Mouse (Mus musculus): ENCODE data around the gene Oxld1. TPM values are rescaled to one million over a fixed set of nuclear protein-coding genes. Genes with fewer than 3 reads are reported as not detected.

The Oxld1 gene
- total and polyA plus RNA-seq, 2 experiments from 2014 or later: 40.1 to 69.2 TPM

DNA sequence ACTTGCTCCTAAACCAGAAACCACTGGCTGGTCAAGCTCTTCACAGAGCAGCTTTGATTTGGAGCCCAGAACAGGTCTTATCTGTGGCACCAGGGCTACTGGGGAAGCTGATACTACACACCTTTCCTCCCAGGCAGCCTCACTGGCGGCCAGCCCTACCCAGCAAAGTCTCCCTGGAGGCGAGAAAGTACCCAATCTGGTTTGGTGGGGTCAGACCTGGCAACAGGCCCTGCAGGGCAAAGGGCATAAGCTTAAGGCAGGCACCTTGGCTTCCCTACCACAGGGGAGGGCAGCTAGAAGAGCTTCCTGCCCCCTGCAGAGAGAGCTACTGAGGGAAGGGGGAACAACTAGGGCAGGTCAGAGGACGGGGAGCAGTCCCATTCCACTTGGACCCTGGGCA, 42.5 kb upstream of the Oxld1 start:
- H3K36me3 ChIP-seq (replicated peaks; ENCODE audit: control insufficient read depth, insufficient read depth, low read length): peaks cover 33% of the 10 kb centered on the region
- ATAC-seq (ENCODE audit: insufficient read depth, low read depth) (no peak), DNase-seq (ENCODE audit: low spot score) (no peak)
- no peak overlapping the region for H3K4me2 ChIP-seq (ENCODE audit: low read depth, low read length)
- WGBS: 8% methylated on average over 3 of the region's 3 CpGs
- H3K4me1 ChIP-seq (ENCODE audit: control insufficient read depth, insufficient read depth): peaks cover 8% of the 10 kb centered on the region
- H3K27ac ChIP-seq (ENCODE audit: low read depth): no peak overlapping the region
- H3K9ac ChIP-seq (replicated peaks; ENCODE audit: low read depth, low read length): 0 out of 2 replicates have a peak overlapping the region, but pooled peaks have one; percentile 26
- no peaks in the 10 kb centered on the region for H3K9me3 ChIP-seq (replicated peaks; ENCODE audit: control insufficient read depth, low read length)
- no peaks in the 10 kb centered on the region for H3K27me3 ChIP-seq (ENCODE audit: control insufficient read depth, insufficient read depth, low read length)
- no peak for TF ChIP-seq EP300 (IDR thresholded peaks at IDR 0.05; ENCODE audit: low read depth)
- TF ChIP-seq CTCF (IDR thresholded peaks at IDR 0.05; ENCODE audit: low read depth): no peak
- no peak overlapping the region for H3K4me3 ChIP-seq (ENCODE audit: low read depth, low read length)

- WGBS: 78% methylated on average over 6 of the region's 6 CpGs
- H3K4me3 ChIP-seq (ENCODE audit: low read depth, low read length): no peak overlapping the region
- no peak overlapping the region for H3K9ac ChIP-seq (replicated peaks; ENCODE audit: low read depth, low read length)
- H3K27me3 ChIP-seq (ENCODE audit: control insufficient read depth, insufficient read depth, low read length): no peaks in the 10 kb centered on the region
- peaks cover 8% of the 10 kb centered on the region for H3K4me1 ChIP-seq (ENCODE audit: control insufficient read depth, insufficient read depth)
- peaks cover 37% of the 10 kb centered on the region for H3K36me3 ChIP-seq (replicated peaks; ENCODE audit: control insufficient read depth, insufficient read depth, low read length)
- H3K27ac ChIP-seq (ENCODE audit: low read depth): no peak overlapping the region
- TF ChIP-seq EP300 (IDR thresholded peaks at IDR 0.05; ENCODE audit: low read depth) (no peak), CTCF (IDR thresholded peaks at IDR 0.05; ENCODE audit: low read depth) (no peak)
- DNase-seq (ENCODE audit: low spot score) (no peak), ATAC-seq (ENCODE audit: insufficient read depth, low read depth) (no peak)
- no peak overlapping the region for H3K4me2 ChIP-seq (ENCODE audit: low read depth, low read length)
- H3K9me3 ChIP-seq (replicated peaks; ENCODE audit: control insufficient read depth, low read length): no peaks in the 10 kb centered on the region
Observed at GRCm38 (mm10) chr11:120499894-120500293, 42.0 kb upstream of the Oxld1 start.

GRCm38 (mm10) chr11:120498891-120499290, 41.0 kb upstream of the Oxld1 start:
- peaks cover 8% of the 10 kb centered on the region for H3K4me1 ChIP-seq (ENCODE audit: control insufficient read depth, insufficient read depth)
- peaks cover 45% of the 10 kb centered on the region for H3K36me3 ChIP-seq (replicated peaks; ENCODE audit: control insufficient read depth, insufficient read depth, low read length)
- no peak overlapping the region for H3K27ac ChIP-seq (ENCODE audit: low read depth)
- WGBS: 88% methylated on average over 5 of the region's 5 CpGs
- DNase-seq (ENCODE audit: low spot score) (no peak), ATAC-seq (ENCODE audit: insufficient read depth, low read depth) (no peak)
- TF ChIP-seq EP300 (IDR thresholded peaks at IDR 0.05; ENCODE audit: low read depth): no peak
- no peak for TF ChIP-seq CTCF (IDR thresholded peaks at IDR 0.05; ENCODE audit: low read depth)
- H3K4me2 ChIP-seq (ENCODE audit: low read depth, low read length): no peak overlapping the region
- H3K9ac ChIP-seq (replicated peaks; ENCODE audit: low read depth, low read length): no peak overlapping the region
- no peaks in the 10 kb centered on the region for H3K27me3 ChIP-seq (ENCODE audit: control insufficient read depth, insufficient read depth, low read length)
- no peak overlapping the region for H3K4me3 ChIP-seq (ENCODE audit: low read depth, low read length)
- no peaks in the 10 kb centered on the region for H3K9me3 ChIP-seq (replicated peaks; ENCODE audit: control insufficient read depth, low read length)

GRCm38 (mm10) chr11:120498226-120498625, 40.4 kb upstream of the Oxld1 start:
- WGBS: 89% methylated on average over 12 of the region's 12 CpGs
- Histone ChIP-seq H3K9me3 (replicated peaks; ENCODE audit: control insufficient read depth, low read length) (no peaks in the 10 kb centered on the region), H3K27ac (ENCODE audit: low read depth) (no peak overlapping the region), H3K4me3 (ENCODE audit: low read depth, low read length) (no peak overlapping the region), H3K9ac (replicated peaks; ENCODE audit: low read depth, low read length) (no peak overlapping the region), H3K27me3 (ENCODE audit: control insufficient read depth, insufficient read depth, low read length) (no peaks in the 10 kb centered on the region), H3K4me2 (ENCODE audit: low read depth, low read length) (no peak overlapping the region), H3K4me1 (ENCODE audit: control insufficient read depth, insufficient read depth) (peaks cover 11% of the 10 kb centered on the region), H3K36me3 (replicated peaks; ENCODE audit: control insufficient read depth, insufficient read depth, low read length) (peaks cover 45% of the 10 kb centered on the region)
- no peak for DNase-seq (ENCODE audit: low spot score)
- TF ChIP-seq EP300 (IDR thresholded peaks at IDR 0.05; ENCODE audit: low read depth) (no peak), CTCF (IDR thresholded peaks at IDR 0.05; ENCODE audit: low read depth) (no peak)
- ATAC-seq (ENCODE audit: insufficient read depth, low read depth): no peak

- H3K9me3 ChIP-seq (replicated peaks; ENCODE audit: control insufficient read depth, low read length): no peaks in the 10 kb centered on the region
- H3K36me3 ChIP-seq (replicated peaks; ENCODE audit: control insufficient read depth, insufficient read depth, low read length): peaks cover 45% of the 10 kb centered on the region
- 90% methylated on average over 3 of the region's 3 CpGs for WGBS
- no peak for TF ChIP-seq CTCF (IDR thresholded peaks at IDR 0.05; ENCODE audit: low read depth)
- TF ChIP-seq EP300 (IDR thresholded peaks at IDR 0.05; ENCODE audit: low read depth): no peak
- no peak overlapping the region for H3K27ac ChIP-seq (ENCODE audit: low read depth)
- no peak overlapping the region for H3K4me2 ChIP-seq (ENCODE audit: low read depth, low read length)
- H3K9ac ChIP-seq (replicated peaks; ENCODE audit: low read depth, low read length): no peak overlapping the region
- ATAC-seq (ENCODE audit: insufficient read depth, low read depth): no peak
- DNase-seq (ENCODE audit: low spot score): no peak
- no peak overlapping the region for H3K4me3 ChIP-seq (ENCODE audit: low read depth, low read length)
- no peaks in the 10 kb centered on the region for H3K27me3 ChIP-seq (ENCODE audit: control insufficient read depth, insufficient read depth, low read length)
- peaks cover 17% of the 10 kb centered on the region for H3K4me1 ChIP-seq (ENCODE audit: control insufficient read depth, insufficient read depth)
Observed at GRCm38 (mm10) chr11:120497436-120497835, 39.6 kb upstream of the Oxld1 start.

- 88% methylated on average over 3 of the region's 3 CpGs for WGBS
- H3K4me3 ChIP-seq (ENCODE audit: low read depth, low read length): no peak overlapping the region
- H3K4me2 ChIP-seq (ENCODE audit: low read depth, low read length): no peak overlapping the region
- no peaks in the 10 kb centered on the region for H3K27me3 ChIP-seq (ENCODE audit: control insufficient read depth, insufficient read depth, low read length)
- no peak for TF ChIP-seq EP300 (IDR thresholded peaks at IDR 0.05; ENCODE audit: low read depth)
- no peak for TF ChIP-seq CTCF (IDR thresholded peaks at IDR 0.05; ENCODE audit: low read depth)
- H3K9me3 ChIP-seq (replicated peaks; ENCODE audit: control insufficient read depth, low read length): no peaks in the 10 kb centered on the region
- H3K9ac ChIP-seq (replicated peaks; ENCODE audit: low read depth, low read length): no peak overlapping the region
- ATAC-seq (ENCODE audit: insufficient read depth, low read depth) (no peak), DNase-seq (ENCODE audit: low spot score) (no peak)
- peaks cover 19% of the 10 kb centered on the region for H3K4me1 ChIP-seq (ENCODE audit: control insufficient read depth, insufficient read depth)
- H3K27ac ChIP-seq (ENCODE audit: low read depth): no peak overlapping the region
- H3K36me3 ChIP-seq (replicated peaks; ENCODE audit: control insufficient read depth, insufficient read depth, low read length): peaks cover 48% of the 10 kb centered on the region
Observed at GRCm38 (mm10) chr11:120493911-120494310, 36.0 kb upstream of the Oxld1 start.
